Mouse (Mus musculus) forebrain, embryonic 11.5 days (tissue): ENCODE measurements at regions not wholly inside any gene's neighbourhood (a gene's known extent, or its start where the extent isn't known, plus 50 kb on each side); places are given as distances from the start of the nearest gene placed in this dataset.

ENCODE experiments used
- ATAC-seq: fragments of 200-750 bp; cut with Nextera tagmentation; replicated peaks from 2 replicates; pipeline ENCODE4 v1.8.0; 2017; ENCODE audit warnings: moderate TSS enrichment; ENCODE audit not compliant: low FRiP score
- DNase-seq: peaks from one replicate; pipeline ENCODE4 v3.0.0-alpha.2; 2017; ENCODE audit warnings: low spot score
- H3K27ac ChIP-seq: fragments of 300-500 bp; sonication (generic); 2 replicates; pipeline ENCODE4 v1.5.1; 2014; ENCODE audit warnings: low read depth, low read length
- H3K27me3 ChIP-seq: fragments of 300-500 bp; sonication (generic); 2 replicates; pipeline ENCODE4 v1.6.1; 2014; ENCODE audit warnings: mild to moderate bottlenecking, low read length, mixed read lengths; ENCODE audit not compliant: control insufficient read depth, insufficient read depth
- H3K36me3 ChIP-seq: fragments of 300-500 bp; sonication (generic); 2 replicates; pipeline ENCODE4 v1.6.1; 2014; ENCODE audit warnings: mild to moderate bottlenecking, low read length, moderate library complexity, mixed read lengths; ENCODE audit not compliant: control insufficient read depth, insufficient read depth
- H3K4me1 ChIP-seq: fragments of 300-500 bp; sonication (generic); replicated peaks from 2 replicates; pipeline ENCODE4 v1.6.1; 2014; ENCODE audit warnings: low read length, mixed read lengths; ENCODE audit not compliant: control insufficient read depth, insufficient read depth
- H3K4me2 ChIP-seq: fragments of 300-500 bp; sonication (generic); 2 replicates; pipeline ENCODE4 v1.6.1; 2014; ENCODE audit warnings: low read depth, mild to moderate bottlenecking, low read length, moderate library complexity, mixed read lengths; ENCODE audit not compliant: severe bottlenecking
- H3K4me3 ChIP-seq: fragments of 300-500 bp; sonication (generic); 2 replicates; pipeline ENCODE4 v1.5.1; 2014; ENCODE audit warnings: low read depth, low read length
- H3K9ac ChIP-seq: fragments of 300-500 bp; sonication (generic); 2 replicates; pipeline ENCODE4 v1.6.1; 2014; ENCODE audit warnings: low read length
- H3K9me3 ChIP-seq: fragments of 300-500 bp; sonication (generic); 2 replicates; pipeline ENCODE4 v1.6.1; 2016; ENCODE audit warnings: low read length, mixed read lengths; ENCODE audit not compliant: control insufficient read depth
- WGBS: fragments of 180-500 bp; shearing (Covaris S2); extraction: QIAGEN DNeasy Blood & Tissue Kit; methylation state at CpG from one replicate; pipeline ENCODE4 v1.1.7; 2014; 5-methylcytosine and 5-hydroxymethylcytosine counted together

DNA sequence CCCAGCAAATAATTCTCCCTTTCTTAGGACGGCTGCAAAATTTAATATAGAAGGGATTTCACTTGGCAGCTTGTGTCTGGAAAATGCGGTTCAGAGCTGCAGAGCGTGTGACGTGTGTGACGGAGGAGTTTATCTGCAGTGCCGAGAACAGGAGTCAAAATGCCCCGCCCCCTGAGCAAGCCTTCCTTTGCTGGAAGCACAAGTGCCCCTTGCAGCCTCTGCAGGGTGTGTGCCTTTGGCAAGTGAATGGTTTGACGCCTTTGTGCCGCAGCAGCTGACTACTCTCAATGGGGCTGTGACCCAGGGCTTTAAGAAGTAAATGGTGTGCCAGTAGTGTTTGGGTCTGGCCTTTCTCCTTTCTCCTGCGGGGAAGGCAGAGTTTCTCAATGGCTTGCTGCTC lies 185.0 kb downstream of the Med10 start:
- H3K27ac ChIP-seq: peak overlapping the region; percentile 28; the same call in 1 of the 2 replicates
- no peaks in the 10 kb centered on the region for H3K9me3 ChIP-seq
- H3K27me3 ChIP-seq: no peaks in the 10 kb centered on the region
- DNase-seq (peak; percentile 76), ATAC-seq (peak; percentile 75)
- H3K4me1 ChIP-seq: peaks cover 12% of the 10 kb centered on the region; the same call in 1 of the 2 replicates
- no peak overlapping the region for H3K9ac ChIP-seq
- H3K4me3 ChIP-seq: no peak overlapping the region
- no peak overlapping the region for H3K4me2 ChIP-seq
- WGBS: 12% methylated on average over 10 of the region's 10 CpGs
- H3K36me3 ChIP-seq: no peaks in the 10 kb centered on the region

DNA sequence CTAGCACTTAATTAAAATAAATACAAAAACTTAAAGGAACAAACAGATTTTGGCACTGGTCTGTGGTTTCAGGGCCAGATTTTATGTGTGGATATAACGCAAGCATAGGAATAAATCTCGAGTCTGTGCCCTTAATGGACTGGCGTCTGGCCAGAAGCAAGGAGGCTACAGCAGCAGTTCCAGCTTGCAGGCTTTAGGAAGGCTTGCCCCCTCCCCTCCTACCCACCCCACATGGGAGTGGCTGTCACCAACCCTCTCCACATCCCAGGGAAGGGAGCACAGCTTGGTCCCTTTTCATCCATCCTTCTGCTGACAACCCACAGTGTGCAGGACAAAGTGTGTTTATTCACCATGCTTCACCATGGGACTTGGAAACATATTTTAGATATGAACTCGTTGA lies 186.1 kb downstream of the Med10 start:
- H3K4me3 ChIP-seq: no peak overlapping the region
- WGBS: 52% methylated on average over 4 of the region's 4 CpGs
- no peaks in the 10 kb centered on the region for H3K36me3 ChIP-seq
- no peak overlapping the region for H3K4me2 ChIP-seq
- H3K9me3 ChIP-seq: no peaks in the 10 kb centered on the region
- H3K27me3 ChIP-seq: no peaks in the 10 kb centered on the region
- ATAC-seq (no peak), DNase-seq (no peak)
- 0 out of 2 replicates have a peak overlapping the region, but pooled peaks have one; percentile 6 for H3K9ac ChIP-seq
- H3K27ac ChIP-seq: no peak overlapping the region
- H3K4me1 ChIP-seq: peaks cover 12% of the 10 kb centered on the region; the same call in 1 of the 2 replicates

DNA sequence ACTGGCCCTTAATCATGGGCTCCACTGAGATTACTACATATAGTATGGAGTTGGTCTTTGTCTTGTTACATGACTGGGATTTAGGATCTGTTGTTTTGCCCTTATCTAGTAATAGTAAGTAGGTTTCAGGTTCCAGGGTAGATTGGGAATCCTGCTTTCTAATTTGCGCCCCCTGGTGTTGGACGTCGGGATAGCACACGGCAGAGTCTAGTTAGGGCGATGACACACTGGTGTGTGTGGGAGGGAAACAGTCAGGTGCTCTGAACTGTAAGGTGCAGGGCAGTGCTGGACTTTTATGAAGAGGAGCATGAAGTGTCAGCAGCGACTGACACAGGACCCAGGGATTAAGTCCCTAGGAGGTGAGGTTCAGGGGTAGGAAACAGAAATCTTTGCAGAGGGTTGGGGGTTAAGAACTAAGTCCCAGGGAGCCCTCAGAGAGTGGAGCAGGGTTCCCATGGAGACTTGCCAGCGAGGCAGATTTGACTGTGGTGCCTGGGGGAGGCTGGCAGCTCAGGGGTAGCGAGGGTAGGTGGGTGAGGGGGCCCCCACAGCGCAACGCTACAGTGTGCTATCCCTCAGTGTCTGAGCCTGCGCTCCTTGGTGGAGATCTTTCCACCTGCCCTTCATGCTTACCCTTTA lies 189.2 kb downstream of the Med10 start:
- no peak overlapping the region for H3K27ac ChIP-seq
- 29% methylated on average over 11 of the region's 11 CpGs for WGBS
- peaks cover 12% of the 10 kb centered on the region; the same call in 1 of the 2 replicates for H3K4me1 ChIP-seq
- ATAC-seq: no peak; the same call in 1 of the 2 replicates
- no peak overlapping the region for H3K9ac ChIP-seq
- H3K36me3 ChIP-seq: no peaks in the 10 kb centered on the region
- no peak overlapping the region for H3K4me2 ChIP-seq
- peak; percentile 85 for DNase-seq
- no peak overlapping the region for H3K4me3 ChIP-seq
- H3K27me3 ChIP-seq: no peaks in the 10 kb centered on the region
- no peaks in the 10 kb centered on the region for H3K9me3 ChIP-seq

DNA sequence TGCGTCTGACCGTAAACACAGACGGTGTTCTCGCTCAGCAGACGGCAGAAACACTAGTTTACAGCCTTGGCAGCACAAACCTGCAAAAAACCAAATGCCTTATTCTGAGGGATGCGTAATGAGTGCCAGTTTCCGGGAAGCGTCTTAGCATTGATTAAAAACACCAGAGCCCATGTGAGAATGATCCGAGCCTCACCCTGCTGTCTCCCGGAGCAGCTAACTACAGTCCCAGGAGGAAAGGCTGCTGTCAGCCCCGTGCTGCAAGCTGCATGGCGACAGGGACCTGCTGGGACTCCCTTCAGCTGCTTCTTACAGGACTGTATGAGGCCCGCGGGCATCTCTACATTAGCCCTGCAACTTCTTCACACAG lies 189.7 kb downstream of the Med10 start:
- no peak for ATAC-seq
- H3K36me3 ChIP-seq: no peaks in the 10 kb centered on the region
- no peak overlapping the region for H3K9ac ChIP-seq
- peaks cover 10% of the 10 kb centered on the region; the same call in 1 of the 2 replicates for H3K4me1 ChIP-seq
- H3K4me2 ChIP-seq: no peak overlapping the region
- H3K27ac ChIP-seq: no peak overlapping the region
- DNase-seq: no peak
- no peak overlapping the region for H3K4me3 ChIP-seq
- H3K9me3 ChIP-seq: no peaks in the 10 kb centered on the region
- 66% methylated on average over 14 of the region's 14 CpGs for WGBS
- no peaks in the 10 kb centered on the region for H3K27me3 ChIP-seq

DNA sequence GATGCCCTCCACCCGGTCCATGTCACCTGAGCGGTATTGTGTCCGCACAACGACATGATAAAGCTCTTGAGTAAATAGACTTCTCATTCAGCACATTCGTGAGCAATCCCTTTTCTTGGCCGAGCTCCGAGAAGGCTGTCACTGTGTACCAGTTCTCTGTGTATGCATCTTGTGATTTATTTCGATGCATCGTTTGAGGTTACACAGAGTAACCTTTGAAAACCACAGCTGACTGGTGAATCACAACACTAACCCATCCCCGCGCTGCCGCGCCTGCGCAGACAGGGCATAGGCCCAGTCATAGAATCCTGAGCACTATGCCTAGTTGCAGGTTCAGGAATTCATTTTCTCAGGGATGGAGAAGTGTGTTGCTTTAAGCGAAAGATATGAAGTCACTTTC lies 201.4 kb downstream of the Med10 start:
- Histone ChIP-seq H3K36me3 (no peaks in the 10 kb centered on the region), H3K4me2 (no peak overlapping the region), H3K4me3 (no peak overlapping the region), H3K9me3 (no peaks in the 10 kb centered on the region), H3K27ac (no peak overlapping the region), H3K27me3 (no peaks in the 10 kb centered on the region), H3K9ac (no peak overlapping the region), H3K4me1 (no peaks in the 10 kb centered on the region)
- 91% methylated on average over 15 of the region's 15 CpGs for WGBS
- DNase-seq (no peak), ATAC-seq (no peak)

DNA sequence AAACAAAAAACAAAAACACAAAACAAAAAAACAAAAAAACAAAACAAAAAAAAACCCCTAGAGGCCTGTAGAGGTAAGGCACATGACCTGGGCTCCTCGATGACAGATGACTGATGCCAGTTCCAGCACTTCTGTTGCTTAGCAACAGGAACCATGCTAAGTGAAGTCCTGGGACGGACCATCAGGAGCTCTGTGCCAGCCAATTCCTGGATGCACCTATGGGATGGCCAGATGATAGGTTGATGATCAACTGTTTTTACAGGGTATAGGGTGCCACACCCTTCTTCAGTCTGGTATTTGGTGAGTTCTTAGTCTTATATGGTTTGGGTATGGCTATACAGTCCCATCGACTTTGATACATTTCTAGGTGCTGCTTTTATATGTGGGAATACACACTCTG lies 209.9 kb downstream of the Med10 start:
- DNase-seq: no peak
- Histone ChIP-seq H3K27ac (no peak overlapping the region), H3K4me1 (no peaks in the 10 kb centered on the region)

DNA sequence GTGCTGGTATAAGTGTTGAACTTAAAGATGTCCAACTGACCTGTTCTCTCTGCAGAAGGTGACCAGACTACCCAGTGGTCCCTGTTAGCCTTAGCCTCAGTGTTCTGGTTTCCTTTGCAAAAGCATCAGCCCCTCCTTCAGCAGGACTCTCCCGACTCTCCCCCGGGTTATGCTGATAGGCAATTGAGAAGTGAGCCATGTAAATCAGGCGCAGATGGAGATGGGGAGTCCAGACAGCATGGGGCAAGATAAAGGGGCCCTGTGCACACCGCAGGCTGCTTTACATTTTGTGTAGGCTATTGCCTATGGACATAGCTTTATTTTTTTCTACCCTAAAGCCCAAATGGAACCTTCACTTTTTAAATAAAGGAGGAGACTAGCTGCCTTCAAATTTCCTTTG lies 213.0 kb downstream of the Med10 start:
- Histone ChIP-seq H3K27ac (no peak overlapping the region), H3K4me1 (no peaks in the 10 kb centered on the region), H3K36me3 (no peaks in the 10 kb centered on the region), H3K4me3 (no peak overlapping the region), H3K9ac (no peak overlapping the region), H3K4me2 (no peak overlapping the region), H3K27me3 (no peaks in the 10 kb centered on the region), H3K9me3 (no peaks in the 10 kb centered on the region)
- 60% methylated on average over 4 of the region's 4 CpGs for WGBS
- ATAC-seq: no peak
- DNase-seq: no peak

More for the DNA sequence above, 209.9 kb downstream of the Med10 start:
- peak; percentile 53; the same call in 1 of the 2 replicates for ATAC-seq
- Histone ChIP-seq H3K36me3 (no peaks in the 10 kb centered on the region), H3K27me3 (no peaks in the 10 kb centered on the region), H3K4me2 (no peak overlapping the region), H3K9me3 (no peaks in the 10 kb centered on the region), H3K4me3 (no peak overlapping the region), H3K9ac (no peak overlapping the region)
- WGBS: 56% methylated on average over 3 of the region's 3 CpGs

DNA sequence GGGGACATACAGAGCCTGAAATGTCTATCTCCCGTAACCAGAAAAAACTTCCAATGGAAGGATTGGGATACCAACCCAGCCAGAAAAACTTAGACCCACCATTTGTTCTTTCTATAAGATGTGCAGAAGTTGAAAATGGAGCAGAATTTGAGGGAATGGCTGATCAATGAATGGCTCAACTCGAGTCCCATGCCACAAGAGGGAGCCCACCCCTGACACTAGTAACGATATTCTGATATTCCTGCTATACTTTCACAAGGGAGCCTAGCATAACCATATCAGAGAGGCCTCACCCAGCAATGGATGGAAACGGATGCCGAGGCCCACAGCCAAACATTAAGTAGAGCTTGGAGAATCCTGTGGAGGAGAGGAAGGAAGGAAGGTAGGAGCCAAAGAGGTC lies 215.3 kb downstream of the Med10 start:
- ATAC-seq (no peak), DNase-seq (no peak)
- Histone ChIP-seq H3K9me3 (no peaks in the 10 kb centered on the region), H3K9ac (no peak overlapping the region), H3K27ac (no peak overlapping the region), H3K4me3 (no peak overlapping the region), H3K27me3 (no peaks in the 10 kb centered on the region), H3K4me1 (no peaks in the 10 kb centered on the region), H3K4me2 (no peak overlapping the region), H3K36me3 (no peaks in the 10 kb centered on the region)
- 93% methylated on average over 5 of the region's 5 CpGs for WGBS
